Mouse (Mus musculus): ENCODE data around the gene Cul7.

DNA sequence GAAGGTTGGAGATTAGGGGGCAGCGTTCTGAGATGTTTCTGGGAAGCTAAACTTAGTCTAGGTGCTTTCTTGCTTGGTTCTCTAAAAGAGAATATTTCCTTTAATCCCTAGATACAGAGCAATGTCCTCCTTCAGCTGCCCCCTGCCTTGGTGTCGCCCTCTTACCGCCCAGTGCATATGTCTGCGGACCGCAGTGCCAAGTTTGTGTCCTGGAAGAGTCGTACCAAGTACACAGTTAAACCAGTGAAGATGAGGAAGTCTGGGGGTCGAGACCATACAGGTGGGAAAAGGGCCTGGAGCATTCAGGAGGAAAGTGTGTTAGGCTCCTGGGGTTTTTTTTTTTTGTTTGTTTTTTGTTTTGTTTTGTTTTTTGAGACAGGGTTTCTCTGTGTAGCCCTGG, 2.9 kb upstream of the Cul7 start:
- TF ChIP-seq CTCF (IDR thresholded peaks at IDR 0.05; ENCODE audit: extremely low read depth, insufficient read depth, insufficient read length, insufficient replicate concordance) (no peak), POLR2A (IDR thresholded peaks at IDR 0.05; ENCODE audit: low read depth, low read length) (no peak)

All from spleen, adult 2 months (tissue).